Mouse (Mus musculus) liver, embryonic 12.5 days (tissue): Measurements from ENCODE around the gene Mrnip. TPM values are rescaled to one million over a fixed set of nuclear protein-coding genes. Genes with fewer than 3 reads are reported as not detected.

Experiments
- ATAC-seq: fragments of 200-750 bp; cut with Nextera tagmentation; 2 replicates; pipeline ENCODE4 v1.8.0; 2017; ENCODE audit warnings: moderate number of reproducible peaks, mild to moderate bottlenecking, moderate library complexity
- H3K27ac ChIP-seq: fragments of 300-500 bp; sonication (generic); 2 replicates; pipeline ENCODE4 v1.5.1; 2016; ENCODE audit warnings: mild to moderate bottlenecking
- H3K27me3 ChIP-seq: fragments of 300-500 bp; sonication (generic); replicated peaks from 2 replicates; pipeline ENCODE4 v1.6.1; 2016; ENCODE audit warnings: mild to moderate bottlenecking, moderate library complexity
- H3K36me3 ChIP-seq: fragments of 300-500 bp; sonication (generic); 2 replicates; pipeline ENCODE4 v1.6.1; 2016; ENCODE audit warnings: mild to moderate bottlenecking, moderate library complexity
- H3K4me1 ChIP-seq: fragments of 300-500 bp; sonication (generic); 2 replicates; pipeline ENCODE4 v1.6.1; 2016
- H3K4me2 ChIP-seq: fragments of 300-500 bp; sonication (generic); 2 replicates; pipeline ENCODE4 v1.6.1; 2016; ENCODE audit warnings: mild to moderate bottlenecking, moderate library complexity
- H3K4me3 ChIP-seq: fragments of 300-500 bp; sonication (generic); 2 replicates; pipeline ENCODE4 v1.5.1; 2016; ENCODE audit warnings: mild to moderate bottlenecking, moderate library complexity
- H3K9ac ChIP-seq: fragments of 300-500 bp; sonication (generic); 2 replicates; pipeline ENCODE4 v1.6.1; 2016; ENCODE audit warnings: mild to moderate bottlenecking, moderate library complexity
- H3K9me3 ChIP-seq: fragments of 300-500 bp; sonication (generic); replicated peaks from 2 replicates; pipeline ENCODE4 v1.6.1; 2016; ENCODE audit warnings: mild to moderate bottlenecking, moderate library complexity
- WGBS: fragments of 180-500 bp; shearing (Covaris S2); methylation state at CpG from one replicate; pipeline ENCODE4 v1.1.7; 2016; ENCODE audit not compliant: insufficient replicate concordance; 5-methylcytosine and 5-hydroxymethylcytosine counted together
- microRNA-seq: library from miRNA; unstranded; fragments of <30 nt; microRNA quantifications from one replicate; pipeline ENCODE4, GENCODE M21; 2017
- polyA plus RNA-seq: library from polyadenylated mRNA; unstranded; fragments of >200 nt; fragmentation: Nextera tagmentation; extraction: Ambion mirVana; gene quantifications from 2 replicates; pipeline ENCODE4 v1.2.1, GENCODE M21; 2016

Mrnip gene
- polyA plus RNA-seq, 1 experiment from 2014 or later, result 8.6 TPM

- Histone ChIP-seq H3K4me2 (no peak overlapping the region), H3K27ac (no peak overlapping the region), H3K4me1 (0 out of 2 replicates have a peak, but pooled peaks cover 9% of the 10 kb centered on the region), H3K9me3 (no peaks in the 10 kb centered on the region), H3K9ac (no peak overlapping the region), H3K4me3 (no peak overlapping the region), H3K27me3 (no peaks in the 10 kb centered on the region), H3K36me3 (no peaks in the 10 kb centered on the region)
- no peak for ATAC-seq
- WGBS, result 70% methylated on average over 7 of the region's 7 CpGs
These were observed 74.4 kb downstream of the Mrnip start for GRCm38 (mm10) chr11:50248473-50249171.

Small RNAs within 50 kb of the gene (microRNA-seq; reads per million reads assigned to microRNA genes)
- not detected for gene Mir6919

Other genes with a start within 250 kb of the Mrnip start
- 39.2 and 39.7 TPM in 2 replicates for gene Rnf130, start 149.1 kb upstream of the Mrnip start, polyA plus RNA-seq
- gene Tbc1d9b, start 43.0 kb upstream of the Mrnip start, polyA plus RNA-seq, result 20.2 and 20.3 TPM in 2 replicates
- gene Sqstm1, start 36.4 kb downstream of the Mrnip start, polyA plus RNA-seq, result 143 and 152 TPM in 2 replicates
- gene Mgat4b, start 36.4 kb downstream of the Mrnip start, polyA plus RNA-seq, result 29.1 and 30.7 TPM in 2 replicates
- 0.87 and 1.0 TPM in 2 replicates for gene Ltc4s, start 64.2 kb downstream of the Mrnip start, polyA plus RNA-seq
- 3.2 and 3.3 TPM in 2 replicates for gene Maml1, start 117.9 kb downstream of the Mrnip start, polyA plus RNA-seq
- gene Canx, start 151.2 kb downstream of the Mrnip start, polyA plus RNA-seq, result 255 and 264 TPM in 2 replicates
- 0.18 TPM in 1 of 2 replicates, not detected in the other for gene Cby3, start 180.0 kb downstream of the Mrnip start, polyA plus RNA-seq
- gene Hnrnph1, start 202.5 kb downstream of the Mrnip start, polyA plus RNA-seq, result 160 TPM in 2 replicates